Mouse (Mus musculus): ENCODE results near the gene Dmwd.

Gene Dmwd

GRCm38 (mm10) chr7:19075723-19076585, at the start of gene Dmwd:
Gene Dmwd, plus strand, starts transcription at chr7:19076227.
- in situ Hi-C loops (cut with MboI; ENCODE audit: low pct_unique_long_range_greater_than_20kb in 1 of 2, low sequenced_read_pairs in 2 of 2, unreplicated experiment in 1 of 2): no loop called here

- in situ Hi-C loops (cut with MboI; ENCODE audit: low pct_unique_long_range_greater_than_20kb in 1 of 2, low sequenced_read_pairs in 2 of 2, unreplicated experiment in 1 of 2): no loop called here
Measured at GRCm38 (mm10) chr7:19028067-19028466, 48.0 kb upstream of the Dmwd start.

GRCm38 (mm10) chr7:19029084-19029653, 46.9 kb upstream of the Dmwd start:
- in situ Hi-C loops (cut with MboI; ENCODE audit: low pct_unique_long_range_greater_than_20kb in 1 of 2, low sequenced_read_pairs in 2 of 2, unreplicated experiment in 1 of 2): no loop called here

GRCm38 (mm10) chr7:19031641-19032040, 44.4 kb upstream of the Dmwd start:
- in situ Hi-C loops (cut with MboI; ENCODE audit: low pct_unique_long_range_greater_than_20kb in 1 of 2, low sequenced_read_pairs in 2 of 2, unreplicated experiment in 1 of 2): no loop called here

- in situ Hi-C loops (cut with MboI; ENCODE audit: low pct_unique_long_range_greater_than_20kb in 1 of 2, low sequenced_read_pairs in 2 of 2, unreplicated experiment in 1 of 2): no loop called here
Measured at GRCm38 (mm10) chr7:19044616-19045015, 31.4 kb upstream of the Dmwd start.

- in situ Hi-C loops (cut with MboI; ENCODE audit: low pct_unique_long_range_greater_than_20kb in 1 of 2, low sequenced_read_pairs in 2 of 2, unreplicated experiment in 1 of 2): no loop called here
Measured at GRCm38 (mm10) chr7:19046286-19047069, 29.5 kb upstream of the Dmwd start.

GRCm38 (mm10) chr7:19048006-19048527, 28.0 kb upstream of the Dmwd start:
- in situ Hi-C loops (cut with MboI; ENCODE audit: low pct_unique_long_range_greater_than_20kb in 1 of 2, low sequenced_read_pairs in 2 of 2, unreplicated experiment in 1 of 2): no loop called here

GRCm38 (mm10) chr7:19049252-19049651, 26.8 kb upstream of the Dmwd start:
- in situ Hi-C loops (cut with MboI; ENCODE audit: low pct_unique_long_range_greater_than_20kb in 1 of 2, low sequenced_read_pairs in 2 of 2, unreplicated experiment in 1 of 2): no loop called here

- in situ Hi-C loops (cut with MboI; ENCODE audit: low pct_unique_long_range_greater_than_20kb in 1 of 2, low sequenced_read_pairs in 2 of 2, unreplicated experiment in 1 of 2): no loop called here
Measured at GRCm38 (mm10) chr7:19050172-19050571, 25.9 kb upstream of the Dmwd start.

- in situ Hi-C loops (cut with MboI; ENCODE audit: low pct_unique_long_range_greater_than_20kb in 1 of 2, low sequenced_read_pairs in 2 of 2, unreplicated experiment in 1 of 2): no loop called here
Measured at GRCm38 (mm10) chr7:19051161-19051560, 24.9 kb upstream of the Dmwd start.

GRCm38 (mm10) chr7:19052345-19053135, 23.5 kb upstream of the Dmwd start:
- in situ Hi-C loops (cut with MboI; ENCODE audit: low pct_unique_long_range_greater_than_20kb in 1 of 2, low sequenced_read_pairs in 2 of 2, unreplicated experiment in 1 of 2): no loop called here

- in situ Hi-C loops (cut with MboI; ENCODE audit: low pct_unique_long_range_greater_than_20kb in 1 of 2, low sequenced_read_pairs in 2 of 2, unreplicated experiment in 1 of 2): no loop called here
Measured at GRCm38 (mm10) chr7:19053136-19053532, 22.9 kb upstream of the Dmwd start.

GRCm38 (mm10) chr7:19054047-19054776, 21.8 kb upstream of the Dmwd start, which contains the start of gene Rsph6a:
Gene Rsph6a, plus strand, starts transcription at chr7:19054690.
- in situ Hi-C loops (cut with MboI; ENCODE audit: low pct_unique_long_range_greater_than_20kb in 1 of 2, low sequenced_read_pairs in 2 of 2, unreplicated experiment in 1 of 2): no loop called here

GRCm38 (mm10) chr7:19054777-19055076, 21.3 kb upstream of the Dmwd start:
- in situ Hi-C loops (cut with MboI; ENCODE audit: low pct_unique_long_range_greater_than_20kb in 1 of 2, low sequenced_read_pairs in 2 of 2, unreplicated experiment in 1 of 2): no loop called here

- in situ Hi-C loops (cut with MboI; ENCODE audit: low pct_unique_long_range_greater_than_20kb in 1 of 2, low sequenced_read_pairs in 2 of 2, unreplicated experiment in 1 of 2): no loop called here
Measured at GRCm38 (mm10) chr7:19055108-19055507, 20.9 kb upstream of the Dmwd start.

- in situ Hi-C loops (cut with MboI; ENCODE audit: low pct_unique_long_range_greater_than_20kb in 1 of 2, low sequenced_read_pairs in 2 of 2, unreplicated experiment in 1 of 2): no loop called here
Measured at GRCm38 (mm10) chr7:19057405-19057804, 18.6 kb upstream of the Dmwd start.

- in situ Hi-C loops (cut with MboI; ENCODE audit: low pct_unique_long_range_greater_than_20kb in 1 of 2, low sequenced_read_pairs in 2 of 2, unreplicated experiment in 1 of 2): no loop called here
Measured at GRCm38 (mm10) chr7:19065896-19066295, 10.1 kb upstream of the Dmwd start.

GRCm38 (mm10) chr7:19067063-19067462, 9.0 kb upstream of the Dmwd start:
- in situ Hi-C loops (cut with MboI; ENCODE audit: low pct_unique_long_range_greater_than_20kb in 1 of 2, low sequenced_read_pairs in 2 of 2, unreplicated experiment in 1 of 2): no loop called here
